Mouse (Mus musculus) activated CD4-positive, CD25-positive, alpha-beta regulatory T cell, adult 9 weeks (primary cell): Measurements from ENCODE around the gene Vmn2r41. TPM values are rescaled to one million over a fixed set of nuclear protein-coding genes. Genes with fewer than 3 reads are reported as not detected.

Experiments used
- polyA plus RNA-seq: library from polyadenylated mRNA; unstranded; fragments of 100-300 nt; shearing (Covaris generic); gene quantifications from one replicate; pipeline ENCODE4 v1.2.1, GENCODE M21; 2017

Gene Vmn2r41
- not detected for polyA plus RNA-seq

GRCm38 (mm10) chr7:8161554-8161953 lies at the start of gene Vmn2r41:
TSS of gene Vmn2r41 (minus strand) at chr7:8161654.

DNA sequence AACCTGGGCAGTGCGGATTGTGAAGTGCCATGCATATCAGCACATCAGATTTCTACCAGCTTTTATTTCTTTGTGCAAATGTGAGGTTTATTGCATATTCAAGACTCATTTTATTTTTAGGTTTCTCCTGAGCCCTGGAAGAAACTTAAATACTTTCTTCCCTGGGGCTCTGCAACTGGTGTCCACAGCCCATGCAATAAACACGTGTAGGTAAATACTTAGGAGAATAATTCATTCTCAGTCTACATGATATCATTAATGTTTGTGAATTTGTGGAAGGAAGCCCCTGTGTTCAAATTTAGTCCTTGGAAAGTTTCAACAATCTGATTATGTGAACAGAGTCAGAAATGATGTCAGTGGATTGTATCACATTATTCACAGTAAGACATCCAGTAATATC lies 38.8 kb upstream of the Vmn2r41 start, which contains the start of gene Vmn2r42:
Vmn2r42 (minus strand) TSS at position 101 of the 400 bp plus-strand sequence.

Other genes starting within 250 kb of the Vmn2r41 start
- not detected for gene Vmn2r42, start 38.7 kb upstream of the Vmn2r41 start, polyA plus RNA-seq
- gene Vmn2r43, start 98.9 kb upstream of the Vmn2r41 start, polyA plus RNA-seq = not detected
- gene Vmn2r44, start 221.7 kb upstream of the Vmn2r41 start, polyA plus RNA-seq = not detected